In the genomic region with DNA sequence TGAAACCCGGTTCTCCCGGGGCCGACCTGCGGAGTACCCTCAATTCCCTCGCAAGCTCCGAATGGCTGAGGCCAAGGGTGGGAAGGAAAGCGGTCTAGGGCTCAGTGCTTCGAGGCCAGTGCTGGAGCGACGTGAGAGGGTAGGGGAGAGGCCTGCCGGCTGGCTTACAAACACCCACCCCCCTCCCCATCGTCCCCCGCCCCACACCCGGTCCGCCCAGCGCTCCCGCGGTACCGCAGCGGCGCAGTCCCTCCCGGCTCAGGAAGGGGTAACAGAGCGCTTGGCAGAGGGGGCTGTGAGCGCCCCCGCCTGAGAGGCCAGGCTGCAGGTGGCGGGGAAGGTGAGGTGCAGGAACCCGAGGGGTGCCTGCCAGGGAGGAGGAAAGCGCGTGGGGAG, we compare ENCODE assay signal across 7 mouse cellular contexts. TPM values are rescaled to one million over a fixed set of nuclear protein-coding genes. Genes with fewer than 3 reads are reported as not detected.
DNase-seq lines count a peak whose midpoint lies in the region; ATAC-seq and TF ChIP-seq lines count a peak whose summit lies in the region.

A gene (plus strand): TSS at position 287 of the 396 bp plus-strand sequence.

- H3K4me3 ChIP-seq in megakaryocyte, embryonic 14.5 days (replicated peaks) = peak within 1 kb of the TSS; percentile 67
- H3K4me3 ChIP-seq in forebrain, embryonic 15.5 days = peak within 1 kb of the TSS; percentile 52
- H3K4me3 ChIP-seq in liver, embryonic 14.5 days (ENCODE audit: insufficient read depth in 1 of 2, low read depth in 2 of 2, low read length in 2 of 2) = peak within 1 kb of the TSS in 1 of 2 experiments; percentile 15; a peak in 1 of 4 replicates
- peak within 1 kb of the TSS; percentile 78 for H3K4me3 ChIP-seq in testis, adult 2 months (ENCODE audit: control insufficient read depth, low read depth, low read length)

- peaks cover 27% of the 10 kb centered on the region for H3K9me3 ChIP-seq in megakaryocyte, embryonic 14.5 days
- no peaks in the 10 kb centered on the region for H3K9me3 ChIP-seq in forebrain, embryonic 15.5 days
- H3K9me3 ChIP-seq in liver, embryonic 14.5 days (ENCODE audit: control insufficient read depth, low read length) = no peaks in the 10 kb centered on the region

- no peak for TF ChIP-seq EP300 in liver, embryonic 14.5 days (IDR thresholded peaks at IDR 0.05; ENCODE audit: low read depth)

- no peak for TF ChIP-seq POLR2A in testis, adult 2 months (IDR thresholded peaks at IDR 0.05; ENCODE audit: control insufficient read depth, low read depth, low read length)

- TF ChIP-seq CTCF in liver, embryonic 14.5 days (IDR thresholded peaks at IDR 0.05; ENCODE audit: low read depth) = no peak
- no peak for TF ChIP-seq CTCF in testis, adult 2 months (IDR thresholded peaks at IDR 0.05; ENCODE audit: control insufficient read depth, insufficient read depth, insufficient replicate concordance, low read depth, low read length)

- peak within 1 kb of the TSS; percentile 68 for H3K27ac ChIP-seq in forebrain, embryonic 15.5 days (replicated peaks)
- H3K27ac ChIP-seq in liver, embryonic 14.5 days = no peak within 1 kb of the TSS
- no peak within 1 kb of the TSS for H3K27ac ChIP-seq in testis, adult 2 months (ENCODE audit: control insufficient read depth, insufficient read depth, low read depth, low read length)

- 2% methylated on average over 27 of the region's 29 CpGs for WGBS in forebrain, embryonic 15.5 days
- under 1% methylated on average over 25 of the region's 29 CpGs for WGBS in liver, embryonic 14.5 days (ENCODE audit: insufficient replicate concordance)

- no peak for ATAC-seq in megakaryocyte, adult 5-6 weeks (ENCODE audit: poor library complexity, severe bottlenecking)
- peak; percentile 49 for ATAC-seq in forebrain, embryonic 15.5 days (replicated peaks)
- ATAC-seq in liver, embryonic 14.5 days (ENCODE audit: insufficient read depth) = no peak
- no peak for ATAC-seq in cerebellum, adult (ENCODE audit: insufficient number of reproducible peaks, low FRiP score, low TSS enrichment)

- H3K4me2 ChIP-seq in forebrain, embryonic 15.5 days (replicated peaks) = peak within 1 kb of the TSS; percentile 72
- peak within 1 kb of the TSS; percentile 22 for H3K4me2 ChIP-seq in liver, embryonic 14.5 days (ENCODE audit: low read depth)

- peak within 1 kb of the TSS; percentile 56 for H3K9ac ChIP-seq in forebrain, embryonic 15.5 days (replicated peaks)
- no peak within 1 kb of the TSS for H3K9ac ChIP-seq in liver, embryonic 14.5 days (replicated peaks)

- no peaks in the 10 kb centered on the region for H3K36me3 ChIP-seq in megakaryocyte, embryonic 14.5 days (replicated peaks; ENCODE audit: low read length)
- H3K36me3 ChIP-seq in forebrain, embryonic 15.5 days = no peaks in the 10 kb centered on the region
- no peaks in the 10 kb centered on the region for H3K36me3 ChIP-seq in liver, embryonic 14.5 days (replicated peaks; ENCODE audit: control insufficient read depth, insufficient read depth, low read depth)
- no peaks in the 10 kb centered on the region for H3K36me3 ChIP-seq in testis, adult 2 months (ENCODE audit: control insufficient read depth, insufficient read depth, low read length)

- H3K27me3 ChIP-seq in megakaryocyte, embryonic 14.5 days (replicated peaks) = peaks cover 96% of the 10 kb centered on the region
- peaks cover 61% of the 10 kb centered on the region for H3K27me3 ChIP-seq in forebrain, embryonic 15.5 days
- peaks cover 94% of the 10 kb centered on the region for H3K27me3 ChIP-seq in liver, embryonic 14.5 days (ENCODE audit: control insufficient read depth, insufficient read depth, low read length)
- no peaks in the 10 kb centered on the region; the same call in 1 of the 2 replicates for H3K27me3 ChIP-seq in testis, adult 2 months (ENCODE audit: control insufficient read depth, insufficient read depth, low read length)

- no peak for DNase-seq in liver, embryonic 14.5 days (ENCODE audit: low read depth in 3 of 3, low spot score in 3 of 3)
- DNase-seq in adrenal gland, postnatal 36 days = no peak

- H3K4me1 ChIP-seq in megakaryocyte, embryonic 14.5 days = peaks cover 27% of the 10 kb centered on the region
- H3K4me1 ChIP-seq in forebrain, embryonic 15.5 days = peaks cover 47% of the 10 kb centered on the region
- peaks cover 0 to 2% of the 10 kb centered on the region in 2 experiments; a peak in 2 of 4 replicates for H3K4me1 ChIP-seq in liver, embryonic 14.5 days (replicated peaks; ENCODE audit: control insufficient read depth in 2 of 2, insufficient read depth in 2 of 2, low read length in 1 of 2)
- H3K4me1 ChIP-seq in testis, adult 2 months (ENCODE audit: control insufficient read depth, insufficient read depth, low read length) = peaks cover 7% of the 10 kb centered on the region

RNA-seq across cellular contexts. Expression of the gene that starts here (rescaled TPM):
- not detected in 2 replicates for polyA plus RNA-seq in megakaryocyte, embryonic 14.5 days (2012; ENCODE audit: insufficient read depth, low replicate concordance)
- total RNA-seq in megakaryocyte, adult 5-6 weeks (2015) = not detected in 2 replicates
- total RNA-seq in megakaryocyte, adult 5-6 weeks (2017) = not detected in 2 replicates
- 3.1 and 5.5 TPM in 2 replicates for polyA plus RNA-seq in forebrain, embryonic 15.5 days (2015; fragmentation: Nextera tagmentation; extraction: Ambion mirVana)
- polyA plus RNA-seq in liver, embryonic 14.5 days (2012; rRNA removed) = 0.02 TPM in 1 of 2 replicates, not detected in the other
- not detected in 2 replicates for polyA plus RNA-seq in liver, embryonic 14.5 days (2014; fragmentation: Nextera tagmentation; extraction: Ambion mirVana)
- polyA plus RNA-seq in testis, adult 2 months (2012; rRNA removed) = 0.61 and 0.73 TPM in 2 replicates
- not detected for total RNA-seq in adrenal gland, postnatal 36 days (2021)
